9 mouse cellular contexts compared by ENCODE assay signal in the genomic region with DNA sequence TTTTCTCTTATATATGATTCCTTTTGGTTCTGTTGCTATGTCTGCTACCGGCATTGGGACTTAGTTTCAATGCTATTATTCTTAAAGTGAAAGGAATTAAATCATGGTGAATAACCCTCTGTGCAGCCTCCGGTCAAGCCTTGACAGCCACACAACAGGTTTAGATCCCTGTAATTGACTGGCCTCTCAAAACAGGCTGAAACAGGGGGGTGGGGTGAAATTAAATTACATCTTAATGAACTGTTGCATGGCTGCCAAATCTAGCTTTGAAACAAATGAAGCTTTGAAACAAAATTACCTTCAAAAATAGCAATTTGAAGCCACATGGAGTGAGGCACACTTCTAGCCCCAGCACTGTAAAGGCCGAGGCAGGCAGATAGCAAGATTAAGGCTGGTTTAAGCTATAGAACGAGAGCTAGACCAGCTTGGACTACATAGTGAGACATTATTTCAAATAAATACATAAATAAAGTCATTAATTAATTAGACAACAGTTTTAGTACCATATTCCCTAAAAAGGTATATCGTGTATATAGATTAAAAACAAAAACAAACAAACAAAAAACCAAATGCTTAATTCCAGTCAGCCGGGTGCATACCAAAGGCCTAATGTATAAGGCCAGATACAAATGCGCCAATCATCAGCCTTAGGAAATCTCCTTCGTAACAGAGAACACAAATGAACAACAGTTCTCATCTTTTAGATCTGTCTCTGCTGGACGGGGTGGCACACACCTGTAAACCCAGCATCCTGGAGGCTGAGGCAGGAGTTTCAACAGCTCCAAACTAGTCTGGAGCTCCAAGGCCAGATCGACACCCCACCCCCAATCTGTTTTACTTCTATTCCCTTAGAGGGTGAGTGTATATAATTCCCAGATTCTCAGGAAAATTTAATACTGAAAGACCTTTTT. TPM values are rescaled to one million over a fixed set of nuclear protein-coding genes. Genes with fewer than 3 reads are reported as not detected.
DNase-seq lines count a peak whose midpoint lies in the region; ATAC-seq and TF ChIP-seq lines count a peak whose summit lies in the region.
"Had no signal": no experiment of that assay in that cellular context is flagged by ENCODE, and none has a peak within 500 bp of the region (broad histone marks: within the 10 kb centered on the region; RNA-seq: fewer than 3 reads in every experiment).

No protein-coding gene starts in this region.

- no peaks in the 10 kb centered on the region for H3K4me1 ChIP-seq in heart, embryonic 11.5 days (ENCODE audit: control insufficient read depth, insufficient read depth, low read length)
- peaks cover 20% of the 10 kb centered on the region for H3K4me1 ChIP-seq in hindbrain, embryonic 12.5 days
- H3K4me1 ChIP-seq in midbrain, embryonic 15.5 days = peaks cover 15% of the 10 kb centered on the region

- no peak for ATAC-seq in heart, embryonic 11.5 days (replicated peaks; ENCODE audit: insufficient number of reproducible peaks, low FRiP score, low TSS enrichment)
- no peak for ATAC-seq in hindbrain, embryonic 12.5 days (ENCODE audit: low FRiP score)
- ATAC-seq in midbrain, embryonic 15.5 days (replicated peaks) = peak; percentile 27
- ATAC-seq in CD4-positive, CD25-positive, alpha-beta regulatory T cell, adult 4 months = no peak

- WGBS in heart, embryonic 11.5 days (ENCODE audit: insufficient replicate concordance) = 43% methylated on average over 10 of the region's 10 CpGs
- 16% methylated on average over 10 of the region's 10 CpGs for WGBS in hindbrain, embryonic 12.5 days
- 6% methylated on average over 10 of the region's 10 CpGs for WGBS in midbrain, embryonic 15.5 days

- H3K27ac ChIP-seq in heart, embryonic 11.5 days (ENCODE audit: low read depth, low read length) = no peak overlapping the region
- H3K27ac ChIP-seq in hindbrain, embryonic 12.5 days = peak overlapping the region; percentile 82; the same call in 1 of the 2 replicates
- H3K27ac ChIP-seq in midbrain, embryonic 15.5 days = peak overlapping the region; percentile 91

- H3K27me3 ChIP-seq in heart, embryonic 11.5 days (ENCODE audit: control insufficient read depth, insufficient read depth, low read length) = no peaks in the 10 kb centered on the region
- peaks cover 16% of the 10 kb centered on the region for H3K27me3 ChIP-seq in hindbrain, embryonic 12.5 days
- H3K27me3 ChIP-seq in midbrain, embryonic 15.5 days (replicated peaks) = peaks cover 10% of the 10 kb centered on the region

- TF ChIP-seq CTCF in brain, embryonic 14.5 days (IDR thresholded peaks at IDR 0.05; ENCODE audit: borderline replicate concordance, extremely low read depth, insufficient read depth, insufficient read length) = no peak

- H3K9ac ChIP-seq in heart, embryonic 11.5 days (ENCODE audit: low read depth, low read length) = peak overlapping the region; percentile 77
- peak overlapping the region; percentile 71 for H3K9ac ChIP-seq in hindbrain, embryonic 12.5 days
- peak overlapping the region; percentile 79 for H3K9ac ChIP-seq in midbrain, embryonic 15.5 days

- H3K36me3 ChIP-seq in heart, embryonic 11.5 days (ENCODE audit: control insufficient read depth, insufficient read depth, low read length) = no peaks in the 10 kb centered on the region
- no peaks in the 10 kb centered on the region for H3K36me3 ChIP-seq in hindbrain, embryonic 12.5 days
- H3K36me3 ChIP-seq in midbrain, embryonic 15.5 days (replicated peaks) = no peaks in the 10 kb centered on the region
- H3K36me3 ChIP-seq: G1E had no signal

- no peaks in the 10 kb centered on the region for H3K9me3 ChIP-seq in heart, embryonic 11.5 days (replicated peaks; ENCODE audit: control insufficient read depth, low read length)
- H3K9me3 ChIP-seq in hindbrain, embryonic 12.5 days (replicated peaks) = no peaks in the 10 kb centered on the region
- no peaks in the 10 kb centered on the region for H3K9me3 ChIP-seq in midbrain, embryonic 15.5 days
- H3K9me3 ChIP-seq: G1E had no signal

- no peak for TF ChIP-seq POLR2A in brain, embryonic 14.5 days (IDR thresholded peaks at IDR 0.05; ENCODE audit: borderline replicate concordance, extremely low read depth, insufficient read depth, insufficient read length, poor library complexity, severe bottlenecking)

- H3K4me3 ChIP-seq in heart, embryonic 11.5 days (ENCODE audit: low read depth, low read length) = peak overlapping the region; percentile 61
- H3K4me3 ChIP-seq in hindbrain, embryonic 12.5 days = peak overlapping the region; percentile 50
- H3K4me3 ChIP-seq in midbrain, embryonic 15.5 days = peak overlapping the region; percentile 65

- peak overlapping the region; percentile 59 for H3K4me2 ChIP-seq in heart, embryonic 11.5 days
- peak overlapping the region; percentile 63 for H3K4me2 ChIP-seq in hindbrain, embryonic 12.5 days (replicated peaks)
- peak overlapping the region; percentile 69 for H3K4me2 ChIP-seq in midbrain, embryonic 15.5 days

- DNase-seq in heart, adult 8-10 months (ENCODE audit: low spot score) = no peak
- DNase-seq in brain, embryonic 14.5 days (ENCODE audit: low read depth) = peak; percentile 92
- DNase-seq in right cerebral cortex, postnatal 14 days = no peak
- DNase-seq in T-cell, adult 2 months (ENCODE audit: low spot score) = no peak

RNA-seq across cellular contexts. Expression of gene Zfp9, which starts 1.0 kb away (rescaled TPM):
- polyA plus RNA-seq in heart, embryonic 11.5 days (2014; fragmentation: Nextera tagmentation; extraction: Ambion mirVana) = 10.3 and 12.0 TPM in 2 replicates
- 1 to 10 TPM; 5.1 to 5.6 (median 5.2) TPM for total RNA-seq in heart, adult 8-10 months (2022)
- 14.6 and 19.4 TPM in 2 replicates for polyA plus RNA-seq in brain, embryonic 14.5 days (2012; rRNA removed)
- 12.8 and 17.0 TPM in 2 replicates for polyA plus RNA-seq in hindbrain, embryonic 12.5 days (2016; fragmentation: Nextera tagmentation; extraction: Ambion mirVana)
- 12.5 and 12.6 TPM in 2 replicates for polyA plus RNA-seq in midbrain, embryonic 15.5 days (2015; fragmentation: Nextera tagmentation; extraction: Ambion mirVana)
- polyA plus RNA-seq in CD4-positive, CD25-positive, alpha-beta regulatory T cell, adult 4 months (2017; shearing (Covaris generic)) = under 1 TPM in 1 of 2 experiments, not detected in 1; 0.27 TPM
- polyA plus RNA-seq: G1E had no signal

RNA-seq across cellular contexts. Expression of gene Zfp248, which starts 22.8 kb away (rescaled TPM):
- 4.9 and 5.0 TPM in 2 replicates for polyA plus RNA-seq in heart, embryonic 11.5 days (2014; fragmentation: Nextera tagmentation; extraction: Ambion mirVana)
- 1 to 10 TPM in 3 of 4 experiments, under 1 TPM in 1; 0.92 to 1.8 (median 1.7) TPM for total RNA-seq in heart, adult 8-10 months (2022)
- 6.0 and 9.3 TPM in 2 replicates for polyA plus RNA-seq in brain, embryonic 14.5 days (2012; rRNA removed)
- polyA plus RNA-seq in hindbrain, embryonic 12.5 days (2016; fragmentation: Nextera tagmentation; extraction: Ambion mirVana) = 15.5 and 16.7 TPM in 2 replicates
- polyA plus RNA-seq in midbrain, embryonic 15.5 days (2015; fragmentation: Nextera tagmentation; extraction: Ambion mirVana) = 18.6 and 19.3 TPM in 2 replicates
- 1 to 10 TPM; 5.5 to 8.2 TPM for polyA plus RNA-seq in CD4-positive, CD25-positive, alpha-beta regulatory T cell, adult 4 months (2017; shearing (Covaris generic))

RNA-seq across cellular contexts. Expression of gene Bms1, which starts 58.9 kb away (rescaled TPM):
- 25.1 and 31.6 TPM in 2 replicates for polyA plus RNA-seq in heart, embryonic 11.5 days (2014; fragmentation: Nextera tagmentation; extraction: Ambion mirVana)
- total RNA-seq in heart, adult 8-10 months (2022) = 10 to 100 TPM; 19.4 to 20.7 (median 19.8) TPM
- polyA plus RNA-seq in brain, embryonic 14.5 days (2012; rRNA removed) = 11.9 and 21.2 TPM in 2 replicates
- polyA plus RNA-seq in hindbrain, embryonic 12.5 days (2016; fragmentation: Nextera tagmentation; extraction: Ambion mirVana) = 41.2 and 41.8 TPM in 2 replicates
- polyA plus RNA-seq in midbrain, embryonic 15.5 days (2015; fragmentation: Nextera tagmentation; extraction: Ambion mirVana) = 23.1 and 23.2 TPM in 2 replicates
- 10 to 100 TPM; 27.3 to 30.4 TPM for polyA plus RNA-seq in CD4-positive, CD25-positive, alpha-beta regulatory T cell, adult 4 months (2017; shearing (Covaris generic))
